Mouse (Mus musculus) lung, postnatal 0 days (tissue): ENCODE data around the gene Mfsd10. TPM values are rescaled to one million over a fixed set of nuclear protein-coding genes. Genes with fewer than 3 reads are reported as not detected.

ENCODE experiments used
- ATAC-seq: fragments of 200-750 bp; cut with Nextera tagmentation; 2 replicates; pipeline ENCODE4 v1.8.0; 2017; ENCODE audit warnings: moderate library complexity
- DNase-seq: peaks from one replicate; pipeline ENCODE4 v3.0.0-alpha.2; 2016; ENCODE audit warnings: low spot score
- H3K27ac ChIP-seq: fragments of 300-500 bp; sonication (generic); 2 replicates; pipeline ENCODE4 v1.5.1; 2014; ENCODE audit warnings: antibody characterized with exemption, mild to moderate bottlenecking, low read length, mixed read lengths
- H3K27me3 ChIP-seq: fragments of 300-500 bp; sonication (generic); replicated peaks from 2 replicates; pipeline ENCODE4 v1.6.1; 2014; ENCODE audit warnings: low read length, mixed read lengths; ENCODE audit not compliant: insufficient read depth
- H3K36me3 ChIP-seq: fragments of 300-500 bp; sonication (generic); 2 replicates; pipeline ENCODE4 v1.6.1; 2014; ENCODE audit warnings: low read length, mixed read lengths; ENCODE audit not compliant: insufficient read depth
- H3K4me1 ChIP-seq: fragments of 300-500 bp; sonication (generic); 2 replicates; pipeline ENCODE4 v1.6.1; 2014; ENCODE audit warnings: antibody characterized with exemption, low read depth, low read length, mixed read lengths; ENCODE audit not compliant: insufficient read depth
- H3K4me2 ChIP-seq: fragments of 300-500 bp; sonication (generic); replicated peaks from 2 replicates; pipeline ENCODE4 v1.6.1; 2014; ENCODE audit warnings: low read depth, mild to moderate bottlenecking, low read length, moderate library complexity, mixed read lengths
- H3K4me3 ChIP-seq: fragments of 300-500 bp; sonication (generic); 2 replicates; pipeline ENCODE4 v1.5.1; 2014; ENCODE audit warnings: low read depth, low read length
- H3K9ac ChIP-seq: fragments of 300-500 bp; sonication (generic); replicated peaks from 2 replicates; pipeline ENCODE4 v1.6.1; 2014; ENCODE audit warnings: low read depth, mild to moderate bottlenecking
- H3K9me3 ChIP-seq: fragments of 300-500 bp; sonication (generic); 2 replicates; pipeline ENCODE4 v1.6.1; 2016; ENCODE audit warnings: low read length, mixed read lengths
- CTCF ChIP-seq: IDR thresholded peaks from 2 replicates; pipeline ENCODE4 v1.5.1; 2016; ENCODE audit warnings: antibody characterized with exemption, mild to moderate bottlenecking
- EP300 ChIP-seq: IDR thresholded peaks from 2 replicates; pipeline ENCODE4 v1.6.1; 2016; ENCODE audit warnings: antibody characterized with exemption, mild to moderate bottlenecking, control low read depth
- WGBS: fragments of 180-500 bp; shearing (Covaris S2); extraction: QIAGEN DNeasy Blood & Tissue Kit; methylation state at CpG from one replicate; pipeline ENCODE4 v1.1.7; 2014; 5-methylcytosine and 5-hydroxymethylcytosine counted together
- polyA plus RNA-seq: library from polyadenylated mRNA; unstranded; fragments of >200 nt; fragmentation: Nextera tagmentation; extraction: Ambion mirVana; gene quantifications from 2 replicates; pipeline ENCODE4 v1.2.1, GENCODE M21; 2015

Gene Mfsd10
- polyA plus RNA-seq, 1 experiment from 2014 or later: 75.2 TPM

GRCm38 (mm10) chr5:34641991-34642390 lies 5.0 kb upstream of the Mfsd10 start:
- Histone ChIP-seq H3K27ac (no peak overlapping the region), H3K4me2 (no peak overlapping the region), H3K36me3 (peaks cover 18% of the 10 kb centered on the region), H3K9ac (no peak overlapping the region), H3K4me1 (no peaks in the 10 kb centered on the region), H3K9me3 (no peaks in the 10 kb centered on the region), H3K4me3 (no peak overlapping the region), H3K27me3 (no peaks in the 10 kb centered on the region)
- DNase-seq (no peak), ATAC-seq (no peak)
- TF ChIP-seq EP300: no peak
- TF ChIP-seq CTCF: no peak
- WGBS: 84% methylated on average over 3 of the region's 3 CpGs

GRCm38 (mm10) chr5:34637591-34638156 lies 662 bp upstream of the Mfsd10 start:
- Histone ChIP-seq H3K4me1 (peaks cover 3% of the 10 kb centered on the region; the same call in 1 of the 2 replicates), H3K4me2 (no peak overlapping the region), H3K36me3 (peaks cover 5% of the 10 kb centered on the region; the same call in 1 of the 2 replicates), H3K9ac (no peak overlapping the region), H3K9me3 (no peaks in the 10 kb centered on the region), H3K27ac (no peak overlapping the region), H3K4me3 (no peak overlapping the region), H3K27me3 (no peaks in the 10 kb centered on the region)
- ATAC-seq: no peak
- TF ChIP-seq EP300 (no peak), CTCF (no peak)
- WGBS: 71% methylated on average over 7 of the region's 7 CpGs
- DNase-seq: no peak

DNA sequence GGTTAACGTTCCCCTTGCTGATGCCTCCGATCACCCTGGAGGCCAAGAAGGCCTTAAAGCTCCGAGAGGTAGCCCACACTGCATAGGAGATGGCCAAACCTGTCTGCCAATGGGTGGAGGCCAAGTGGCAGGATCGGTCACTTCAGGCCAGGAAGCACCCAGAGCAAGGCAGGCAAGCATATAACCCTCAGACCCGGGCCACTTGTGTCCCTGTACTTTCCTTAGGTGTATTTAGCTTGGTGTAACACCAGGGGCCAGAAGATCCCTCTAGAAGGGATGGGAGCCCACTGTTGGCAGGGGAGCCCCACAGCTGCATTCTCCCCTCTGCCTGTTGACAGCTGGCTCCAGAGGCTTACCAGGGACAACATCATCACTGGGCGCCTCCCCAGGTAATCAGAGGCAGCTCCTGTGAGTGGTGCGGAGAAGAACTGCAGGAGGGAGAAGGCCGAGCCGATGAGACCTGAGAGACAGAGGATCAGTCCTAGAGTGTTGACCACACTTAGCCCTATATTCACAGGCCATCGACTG lies 1.3 kb downstream of the Mfsd10 start:
- 0 out of 2 replicates have a peak overlapping the region, but pooled peaks have one; percentile 14 for H3K27ac ChIP-seq
- 50% methylated on average over 10 of the region's 10 CpGs for WGBS
- peaks cover 16% of the 10 kb centered on the region for H3K36me3 ChIP-seq
- peak overlapping the region; percentile 55; the same call in 1 of the 2 replicates for H3K4me3 ChIP-seq
- peaks cover 3% of the 10 kb centered on the region; the same call in 1 of the 2 replicates for H3K4me1 ChIP-seq
- no peaks in the 10 kb centered on the region for H3K27me3 ChIP-seq
- no peak for TF ChIP-seq CTCF
- no peak for TF ChIP-seq EP300
- no peak for ATAC-seq
- H3K9ac ChIP-seq: 0 out of 2 replicates have a peak overlapping the region, but pooled peaks have one; percentile 48
- H3K4me2 ChIP-seq: peak overlapping the region; percentile 85
- no peak for DNase-seq
- H3K9me3 ChIP-seq: no peaks in the 10 kb centered on the region

DNA sequence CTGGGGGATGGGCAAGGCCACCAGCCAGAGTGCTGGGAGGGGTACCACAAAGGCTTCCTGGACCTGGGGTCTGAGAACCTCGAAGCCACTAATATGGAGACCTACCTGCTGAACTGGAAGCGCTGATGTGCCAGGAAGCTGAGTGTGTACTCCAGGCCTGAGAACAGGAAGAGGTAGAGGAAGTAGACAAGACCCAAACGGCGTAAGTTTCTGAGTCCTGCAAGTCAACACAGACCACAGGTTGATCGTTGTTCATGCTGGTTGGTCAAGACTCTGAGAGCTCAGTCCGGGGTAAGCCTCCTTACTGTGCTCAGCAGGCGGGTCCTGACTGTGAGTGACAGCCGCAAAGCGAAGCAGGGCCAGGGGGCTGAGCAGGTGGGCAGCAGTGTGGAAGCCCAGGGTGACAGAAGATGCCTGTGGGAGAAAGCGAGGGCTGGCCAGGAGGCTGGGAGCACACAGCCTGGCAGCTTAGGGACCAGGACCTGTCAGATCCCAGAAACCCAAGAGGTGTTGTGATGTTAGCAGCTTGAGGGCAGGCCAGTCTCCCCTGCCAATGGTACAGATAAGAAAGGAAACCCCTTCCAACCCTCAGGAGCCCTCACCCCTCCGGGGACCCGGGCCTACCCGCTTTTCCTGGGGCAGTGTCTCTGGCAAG lies 2.1 kb downstream of the Mfsd10 start:
- Histone ChIP-seq H3K4me1 (peaks cover 3% of the 10 kb centered on the region; the same call in 1 of the 2 replicates), H3K9ac (no peak overlapping the region), H3K27me3 (no peaks in the 10 kb centered on the region), H3K27ac (0 out of 2 replicates have a peak overlapping the region, but pooled peaks have one; percentile 32), H3K4me3 (no peak overlapping the region), H3K4me2 (no peak overlapping the region), H3K9me3 (no peaks in the 10 kb centered on the region), H3K36me3 (peaks cover 21% of the 10 kb centered on the region)
- no peak for TF ChIP-seq CTCF
- TF ChIP-seq EP300: no peak
- no peak for DNase-seq
- ATAC-seq: no peak
- 82% methylated on average over 13 of the region's 13 CpGs for WGBS

GRCm38 (mm10) chr5:34633641-34634040 lies 3.4 kb downstream of the Mfsd10 start:
- ATAC-seq (peak; percentile 18; the same call in 1 of the 2 replicates), DNase-seq (peak; percentile 62)
- H3K4me3 ChIP-seq: no peak overlapping the region
- peaks cover 28% of the 10 kb centered on the region for H3K36me3 ChIP-seq
- H3K4me1 ChIP-seq: peaks cover 3% of the 10 kb centered on the region; the same call in 1 of the 2 replicates
- H3K27ac ChIP-seq: no peak overlapping the region
- H3K27me3 ChIP-seq: no peaks in the 10 kb centered on the region
- 49% methylated on average over 4 of the region's 4 CpGs for WGBS
- H3K9ac ChIP-seq: no peak overlapping the region
- H3K4me2 ChIP-seq: no peak overlapping the region
- no peak for TF ChIP-seq CTCF
- no peak for TF ChIP-seq EP300
- no peaks in the 10 kb centered on the region for H3K9me3 ChIP-seq

GRCm38 (mm10) chr5:34632996-34633395 lies 4.0 kb downstream of the Mfsd10 start:
- Histone ChIP-seq H3K27me3 (no peaks in the 10 kb centered on the region), H3K9ac (no peak overlapping the region), H3K4me3 (no peak overlapping the region), H3K36me3 (peaks cover 35% of the 10 kb centered on the region), H3K4me2 (no peak overlapping the region), H3K27ac (no peak overlapping the region), H3K9me3 (no peaks in the 10 kb centered on the region), H3K4me1 (peaks cover 3% of the 10 kb centered on the region; the same call in 1 of the 2 replicates)
- WGBS: 93% methylated on average over 2 of the region's 2 CpGs
- no peak for DNase-seq
- TF ChIP-seq CTCF (no peak), EP300 (no peak)
- no peak for ATAC-seq
